ENCODE assay signal across 8 mouse cellular contexts in the genomic region with DNA sequence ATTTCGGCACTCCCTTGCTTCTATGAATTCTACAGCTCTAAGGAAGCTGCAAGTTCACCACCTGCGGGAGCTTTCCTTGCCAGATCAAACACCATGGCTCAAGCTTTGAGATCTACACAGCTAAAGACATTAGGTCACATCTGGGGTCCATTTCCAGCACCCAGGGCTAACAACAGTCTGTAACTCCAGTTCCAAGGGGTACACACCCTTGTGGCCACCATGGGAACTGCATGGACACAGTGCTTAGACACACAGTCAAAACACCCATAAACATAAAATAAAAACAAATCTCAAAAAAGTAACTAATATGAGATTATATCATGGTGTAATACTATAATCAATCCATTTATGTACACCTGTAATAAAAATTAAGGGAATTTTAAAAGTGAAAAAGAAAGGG.
DNase-seq lines count a peak whose midpoint lies in the region; ATAC-seq and TF ChIP-seq lines count a peak whose summit lies in the region.

No protein-coding gene starts in this region.

- 92% methylated on average over 2 of the region's 2 CpGs for WGBS in intestine, postnatal 0 days
- 92% methylated on average over 2 of the region's 2 CpGs for WGBS in intestine, embryonic 16.5 days
- 84% methylated on average over 2 of the region's 2 CpGs for WGBS in midbrain, embryonic 11.5 days

- intact Hi-C loops in left cerebral cortex, postnatal 14 days (cut with DNase I): no loop called here

- peak; percentile 67 for TF ChIP-seq CTCF in intestine, postnatal 0 days (IDR thresholded peaks at IDR 0.05; ENCODE audit: low read depth)

- no peaks in the 10 kb centered on the region for H3K27me3 ChIP-seq in intestine, postnatal 0 days (replicated peaks; ENCODE audit: control insufficient read depth, insufficient read depth, low read length)
- H3K27me3 ChIP-seq in intestine, embryonic 16.5 days (replicated peaks; ENCODE audit: control insufficient read depth, insufficient read depth, low read length): no peaks in the 10 kb centered on the region
- H3K27me3 ChIP-seq in midbrain, embryonic 11.5 days (ENCODE audit: control insufficient read depth, insufficient read depth, low read length): no peaks in the 10 kb centered on the region

- no peak overlapping the region for H3K4me2 ChIP-seq in intestine, postnatal 0 days (replicated peaks; ENCODE audit: low read depth)
- no peak overlapping the region for H3K4me2 ChIP-seq in intestine, embryonic 16.5 days (ENCODE audit: low read depth, low read length)
- H3K4me2 ChIP-seq in midbrain, embryonic 11.5 days: no peak overlapping the region

- no peak overlapping the region for H3K27ac ChIP-seq in intestine, postnatal 0 days (ENCODE audit: low read depth, low read length)
- H3K27ac ChIP-seq in intestine, embryonic 16.5 days (ENCODE audit: low read length): no peak overlapping the region
- no peak overlapping the region for H3K27ac ChIP-seq in midbrain, embryonic 11.5 days (ENCODE audit: low read depth, low read length)

- H3K36me3 ChIP-seq in intestine, postnatal 0 days (ENCODE audit: control insufficient read depth, insufficient read depth): no peaks in the 10 kb centered on the region
- no peaks in the 10 kb centered on the region for H3K36me3 ChIP-seq in intestine, embryonic 16.5 days (ENCODE audit: control insufficient read depth, insufficient read depth, low read length)
- H3K36me3 ChIP-seq in midbrain, embryonic 11.5 days (ENCODE audit: control insufficient read depth, insufficient read depth, low read length): no peaks in the 10 kb centered on the region

- no peaks in the 10 kb centered on the region for H3K4me1 ChIP-seq in intestine, postnatal 0 days (replicated peaks; ENCODE audit: control insufficient read depth, insufficient read depth, low read length)
- H3K4me1 ChIP-seq in intestine, embryonic 16.5 days (ENCODE audit: control insufficient read depth, insufficient read depth, low read length): no peaks in the 10 kb centered on the region
- H3K4me1 ChIP-seq in midbrain, embryonic 11.5 days (ENCODE audit: control insufficient read depth, insufficient read depth, low read length): no peaks in the 10 kb centered on the region

- H3K9ac ChIP-seq in intestine, postnatal 0 days (ENCODE audit: low read depth, low read length): no peak overlapping the region
- H3K9ac ChIP-seq in intestine, embryonic 16.5 days (ENCODE audit: low read depth, low read length): no peak overlapping the region
- H3K9ac ChIP-seq in midbrain, embryonic 11.5 days (ENCODE audit: low read length): no peak overlapping the region

- peak; percentile 41 for DNase-seq in ES-CJ7 (ENCODE audit: low read depth, low spot score)
- peak; percentile 65 for DNase-seq in embryo, embryonic 10 days (ENCODE audit: low spot score)
- DNase-seq in mesoderm, embryonic 11.5 days (ENCODE audit: low read depth, low spot score): peak; percentile 21
- no peak for DNase-seq in neural tube, embryonic 10.5 days (ENCODE audit: extremely low spot score, low spot score)
- no peak for DNase-seq in midbrain, embryonic 11.5 days (ENCODE audit: low spot score, missing footprints)
- DNase-seq in left cerebral cortex, postnatal 14 days (ENCODE audit: low spot score in 2 of 2): no peak

- H3K4me3 ChIP-seq in intestine, postnatal 0 days (ENCODE audit: low read depth, low read length): no peak overlapping the region
- H3K4me3 ChIP-seq in intestine, embryonic 16.5 days (ENCODE audit: low read length): no peak overlapping the region
- H3K4me3 ChIP-seq in midbrain, embryonic 11.5 days (ENCODE audit: low read depth, low read length): no peak overlapping the region

- H3K9me3 ChIP-seq in intestine, postnatal 0 days (ENCODE audit: control insufficient read depth): no peaks in the 10 kb centered on the region
- no peaks in the 10 kb centered on the region for H3K9me3 ChIP-seq in intestine, embryonic 16.5 days (ENCODE audit: control insufficient read depth, low read length)
- no peaks in the 10 kb centered on the region for H3K9me3 ChIP-seq in midbrain, embryonic 11.5 days (ENCODE audit: control insufficient read depth, low read length)

- no peak for ATAC-seq in intestine, postnatal 0 days
- ATAC-seq in intestine, embryonic 16.5 days: no peak
- no peak for ATAC-seq in midbrain, embryonic 11.5 days (ENCODE audit: low FRiP score)

Comparison
In these comparisons a context has a peak if more than half of its experiments do, and no peak if none do; other contexts are left out.
1. DNase-seq: peak in ES-CJ7 (single experiment), embryo, embryonic 10 days (single experiment) and mesoderm, embryonic 11.5 days (single experiment); none in neural tube, embryonic 10.5 days (single experiment), midbrain, embryonic 11.5 days (single experiment) and left cerebral cortex, postnatal 14 days (0 of 2).